Mouse (Mus musculus) testis, postnatal 14 days (tissue): ENCODE measurements around the gene Chsy1.

Experiments
- DNase-seq: peaks from one replicate; pipeline ENCODE4 v3.0.0; 2021; ENCODE audit warnings: low spot score

The Chsy1 gene

DNA sequence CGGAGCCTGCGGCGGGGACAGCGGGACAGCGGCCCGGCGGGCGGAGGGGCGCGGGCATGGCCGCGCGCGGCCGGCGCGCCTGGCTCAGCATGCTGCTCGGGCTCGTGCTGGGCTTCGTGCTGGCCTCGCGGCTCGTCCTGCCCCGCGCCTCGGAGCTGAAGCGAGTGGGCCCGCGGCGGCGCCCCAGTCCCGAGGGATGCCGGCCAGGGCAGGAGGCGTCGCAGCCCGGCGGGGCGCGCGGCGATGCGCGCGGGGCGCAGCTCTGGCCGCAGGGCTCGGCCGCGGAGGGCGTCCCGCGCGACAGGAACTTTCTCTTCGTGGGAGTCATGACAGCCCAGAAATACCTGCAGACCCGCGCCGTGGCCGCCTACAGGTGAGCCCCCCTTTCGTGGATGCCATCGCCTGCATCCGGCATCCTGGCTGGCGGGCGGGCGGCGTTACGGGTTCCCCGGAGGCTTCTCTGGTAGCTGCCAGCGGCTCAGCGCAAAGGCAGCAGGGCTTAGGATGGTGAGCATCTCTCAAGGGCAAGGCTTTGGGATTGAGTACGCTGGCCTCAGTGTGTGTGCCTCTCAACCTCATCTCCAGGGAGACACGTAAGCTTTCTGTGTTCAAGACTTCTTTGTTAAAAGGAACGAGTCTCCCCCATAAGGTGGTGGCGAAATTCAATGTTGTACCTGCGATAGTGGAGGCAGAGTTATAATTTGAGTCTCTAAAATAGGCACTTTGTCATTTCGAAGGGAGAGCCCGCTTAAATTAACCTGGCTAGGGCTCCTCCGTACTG, 730 bp downstream of the Chsy1 start:
- peak; percentile 79 for DNase-seq

DNA sequence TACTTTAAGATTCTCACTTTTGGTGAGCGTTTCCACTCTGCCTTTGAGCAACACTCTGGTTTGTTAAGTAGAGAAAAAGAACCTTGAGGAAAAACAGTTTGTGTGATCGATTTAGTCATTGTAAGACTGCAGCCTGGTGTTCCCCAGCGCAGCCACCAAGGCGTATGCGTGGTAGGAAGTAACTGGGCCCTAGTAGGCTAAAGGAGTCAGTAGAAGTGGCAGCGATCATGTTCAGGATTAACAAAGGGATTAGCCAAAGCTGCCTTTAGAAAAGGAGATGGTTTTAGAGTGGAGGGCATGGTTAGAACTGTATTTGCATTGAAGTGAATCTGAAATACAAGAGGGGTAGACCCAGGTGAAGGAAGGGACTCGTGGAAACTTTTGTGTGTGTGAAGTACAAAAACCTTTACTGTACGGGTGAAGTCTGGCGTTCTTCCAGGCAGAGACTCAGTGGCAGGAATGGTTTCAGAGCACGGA, 1.4 kb downstream of the Chsy1 start:
- no peak for DNase-seq

DNA sequence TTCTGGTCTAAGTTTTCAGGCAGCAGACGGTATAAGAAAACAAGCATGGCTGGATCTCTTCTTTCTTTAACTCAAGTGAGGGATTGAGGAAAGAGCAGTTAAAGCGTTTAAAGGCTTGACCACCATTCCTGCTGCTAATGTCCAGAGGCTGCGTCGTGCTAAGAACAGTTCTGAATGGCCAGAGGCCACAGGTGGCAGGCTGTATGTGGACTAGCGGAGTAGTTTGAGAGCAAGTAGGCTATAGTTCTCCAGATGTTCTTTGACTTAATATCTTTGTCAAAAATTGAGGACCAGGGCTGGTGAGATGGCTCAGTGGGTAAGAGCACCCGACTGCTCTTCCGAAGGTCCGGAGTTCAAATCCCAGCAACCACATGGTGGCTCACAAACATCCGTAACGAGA, 1.9 kb downstream of the Chsy1 start:
- no peak for DNase-seq

GRCm38 (mm10) chr7:66113561-66113960, 4.2 kb downstream of the Chsy1 start:
- DNase-seq, result no peak

- no peak for DNase-seq
Measured at GRCm38 (mm10) chr7:66115821-66116343, 6.6 kb downstream of the Chsy1 start.

DNA sequence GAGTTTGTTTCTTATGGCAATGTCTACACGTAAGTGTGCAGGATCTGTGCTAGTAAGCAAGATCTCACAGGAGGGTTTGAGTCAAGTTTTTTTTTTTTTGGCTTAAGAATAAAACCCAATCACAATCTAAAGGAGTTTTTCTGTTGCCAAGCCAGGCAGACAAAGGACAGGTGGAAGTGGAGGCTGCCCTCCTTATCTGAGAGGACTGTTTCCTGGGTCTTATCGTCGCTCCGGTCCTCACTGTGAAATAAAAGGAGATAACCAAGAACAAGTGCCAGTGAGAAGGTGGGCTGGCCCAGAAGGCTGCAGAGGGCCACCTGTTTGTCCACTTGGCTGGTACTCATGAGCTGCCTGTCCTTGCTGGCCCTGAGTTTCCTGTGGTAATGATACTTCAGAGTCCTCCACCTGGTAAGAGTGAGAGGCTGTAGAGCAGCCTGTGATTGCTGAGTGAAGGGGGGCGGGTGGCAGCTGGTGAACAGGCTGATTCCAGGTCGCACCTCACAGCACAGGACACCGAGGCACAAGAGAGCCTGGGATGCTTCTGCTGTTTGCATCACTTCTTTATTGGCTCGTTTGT, 7.7 kb downstream of the Chsy1 start:
- DNase-seq, result no peak

- DNase-seq, result no peak
Measured at GRCm38 (mm10) chr7:66118046-66118445, 8.7 kb downstream of the Chsy1 start.

GRCm38 (mm10) chr7:66118796-66119195, 9.5 kb downstream of the Chsy1 start:
- no peak for DNase-seq

DNA sequence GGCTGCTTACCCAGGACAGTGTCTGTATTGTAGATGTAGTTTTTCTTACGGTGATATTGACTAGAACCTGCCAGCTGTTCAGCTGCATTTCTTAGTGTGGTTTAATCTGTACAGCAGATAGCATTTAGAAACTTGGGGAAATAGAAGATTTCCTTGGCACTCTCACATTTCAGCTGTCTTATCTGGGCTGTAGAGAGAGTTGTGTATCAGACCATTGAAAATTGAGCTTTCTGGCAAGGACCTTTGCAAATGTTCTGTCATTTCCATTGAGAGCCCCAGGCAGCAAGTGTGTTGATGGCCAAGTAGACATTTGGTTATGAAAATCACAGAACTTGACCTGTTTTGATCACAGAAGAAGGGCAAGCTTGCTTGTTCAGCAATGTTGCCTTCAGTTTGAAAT, 10.8 kb downstream of the Chsy1 start:
- DNase-seq, result no peak

DNA sequence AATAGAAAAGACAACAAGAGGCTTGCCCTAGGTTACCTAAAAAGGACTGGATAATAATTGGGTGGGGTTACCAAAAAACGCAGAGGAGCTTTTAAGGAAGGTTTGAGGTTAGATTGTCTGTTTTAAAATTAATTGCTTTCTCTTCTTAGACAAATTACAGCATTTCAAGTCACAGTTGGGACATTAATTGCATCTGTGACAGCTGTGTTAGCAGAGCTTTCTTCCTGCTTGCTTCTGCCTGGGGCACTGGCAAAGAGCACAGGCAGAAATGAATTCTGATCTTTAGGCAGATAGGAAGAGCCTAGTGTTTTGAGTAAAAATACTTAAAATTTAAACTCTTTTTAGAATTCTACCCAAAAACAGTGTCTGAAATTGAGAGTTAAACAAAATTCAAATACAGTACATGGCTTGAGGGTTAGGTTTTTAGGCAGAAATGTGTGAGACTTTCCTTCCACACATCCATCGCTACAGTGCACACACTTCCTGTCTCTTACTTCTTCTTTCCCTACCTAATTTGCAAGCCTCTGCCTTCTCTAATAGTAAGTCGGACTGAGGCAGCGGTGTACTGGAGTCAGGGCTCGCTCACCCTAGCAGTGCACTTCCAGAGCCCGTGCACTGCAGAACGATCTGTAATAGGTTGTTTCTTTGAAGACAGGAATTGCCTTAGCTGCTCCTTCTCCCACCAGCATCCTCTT, 11.5 kb downstream of the Chsy1 start:
- no peak for DNase-seq

DNA sequence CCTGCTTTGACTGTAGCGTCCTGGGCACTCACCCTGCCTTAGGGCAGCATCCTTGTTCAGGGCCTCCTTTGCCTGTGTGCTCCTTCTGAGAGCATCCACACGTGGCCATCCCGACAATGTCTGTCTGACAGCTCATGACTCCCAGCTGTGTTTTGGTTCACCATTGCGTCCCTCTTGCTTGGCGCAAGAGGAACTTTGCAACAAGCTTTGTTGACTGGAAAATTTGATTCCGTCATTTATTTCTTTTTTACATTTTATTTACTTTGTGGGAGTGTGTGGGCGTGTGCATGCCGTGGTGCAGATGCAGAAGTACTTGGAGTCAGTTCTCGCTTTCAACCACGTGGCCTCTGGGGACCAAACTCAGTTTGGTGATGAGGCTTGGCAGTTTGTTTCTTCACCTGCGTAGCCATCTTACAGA, 15.2 kb downstream of the Chsy1 start:
- no peak for DNase-seq

- no peak for DNase-seq
Measured at GRCm38 (mm10) chr7:66125368-66125767, 16.1 kb downstream of the Chsy1 start.

DNA sequence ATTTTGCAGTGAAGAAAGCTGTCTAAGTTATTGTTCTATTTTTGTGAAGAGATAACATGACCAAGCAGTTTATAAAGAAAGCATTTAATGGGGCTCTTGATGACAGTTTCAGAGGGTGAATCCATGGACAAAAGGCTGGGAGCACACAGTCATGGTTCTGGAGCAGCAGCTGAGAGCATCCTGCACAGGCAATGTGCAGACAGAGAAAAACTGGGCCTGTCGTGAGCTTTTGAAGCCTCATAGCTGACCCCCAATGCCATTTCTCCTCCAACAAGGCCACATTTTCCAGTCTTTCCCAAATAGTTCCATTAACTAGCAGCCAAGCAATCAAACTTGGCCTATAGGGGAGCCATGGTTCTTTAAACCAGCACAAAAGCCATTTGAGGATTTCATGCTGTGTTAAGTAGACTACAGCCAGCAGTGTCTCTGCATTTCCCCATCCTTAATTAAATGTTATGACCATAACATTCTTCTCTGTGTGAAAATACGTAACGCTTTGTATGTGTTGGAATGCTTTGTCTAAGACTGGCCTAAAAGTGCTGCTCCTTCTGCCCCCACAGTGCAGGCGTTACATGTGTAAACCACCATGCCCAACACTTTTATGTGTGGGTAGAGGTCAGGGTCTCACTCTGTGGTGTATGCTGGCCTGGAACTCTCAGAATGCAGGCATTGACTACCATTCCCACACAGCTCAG, 18.8 kb downstream of the Chsy1 start:
- DNase-seq, result no peak

- DNase-seq, result no peak
Measured at GRCm38 (mm10) chr7:66128857-66129256, 19.5 kb downstream of the Chsy1 start.

DNA sequence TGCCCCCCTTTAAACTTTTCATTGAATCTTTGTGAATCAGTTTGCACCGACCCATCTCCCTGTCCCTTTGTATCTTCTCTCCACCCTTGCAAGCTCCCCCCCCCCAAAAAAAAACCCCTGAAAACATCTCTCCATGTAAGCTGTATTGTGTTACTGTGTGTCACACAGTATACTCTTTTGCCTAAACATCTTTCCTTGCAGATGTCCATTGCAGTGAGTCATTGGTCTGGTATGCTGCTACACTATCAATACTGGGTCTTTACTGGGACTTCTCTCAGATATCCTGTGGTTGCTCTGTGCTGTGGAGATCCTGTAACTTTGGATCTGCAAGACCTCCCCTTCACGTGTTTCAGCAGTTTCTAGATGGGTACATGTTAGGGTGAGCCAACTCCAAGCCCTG, 21.0 kb downstream of the Chsy1 start:
- DNase-seq, result no peak

- no peak for DNase-seq
Measured at GRCm38 (mm10) chr7:66131776-66132421, 22.6 kb downstream of the Chsy1 start.

DNA sequence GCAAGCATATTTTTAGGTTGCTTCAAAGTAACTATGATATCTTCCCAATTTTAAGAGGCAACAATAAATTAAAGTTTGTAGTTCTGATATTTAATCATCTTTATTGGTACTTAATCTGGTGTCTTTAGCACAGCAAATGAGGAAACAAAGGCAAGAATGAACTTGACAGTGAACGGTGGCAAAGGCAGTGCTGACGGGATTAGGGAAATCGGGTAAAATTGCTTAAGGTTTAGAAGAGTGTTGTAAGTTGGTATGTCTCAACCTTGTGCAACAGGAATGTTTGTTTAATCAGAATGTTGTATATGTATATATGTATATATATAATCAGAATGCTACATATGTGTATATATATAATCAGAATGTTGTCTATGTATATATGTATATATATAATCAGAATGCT, 24.8 kb downstream of the Chsy1 start:
- DNase-seq, result no peak

DNA sequence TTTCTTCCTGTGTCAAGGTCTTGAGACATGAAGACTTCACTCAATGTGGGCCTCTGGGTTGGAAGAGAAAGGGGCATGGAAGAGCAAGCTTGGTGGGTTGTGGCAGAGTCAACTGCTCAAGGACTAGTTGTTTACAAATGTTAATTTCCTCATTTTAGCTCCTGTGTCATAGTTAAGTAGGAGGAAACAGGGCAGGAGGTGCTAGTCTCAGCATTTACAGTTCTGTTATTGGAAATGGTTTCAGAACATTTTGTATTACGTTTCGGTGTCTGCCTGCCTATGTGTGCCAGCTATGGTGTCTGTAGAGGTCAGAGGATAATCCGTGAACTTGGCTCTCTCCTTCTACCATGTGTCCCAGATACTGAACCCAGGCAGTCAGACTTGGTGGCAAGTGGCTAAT, 26.3 kb downstream of the Chsy1 start:
- no peak for DNase-seq

- no peak for DNase-seq
Measured at GRCm38 (mm10) chr7:66136187-66136586, 26.9 kb downstream of the Chsy1 start.

DNA sequence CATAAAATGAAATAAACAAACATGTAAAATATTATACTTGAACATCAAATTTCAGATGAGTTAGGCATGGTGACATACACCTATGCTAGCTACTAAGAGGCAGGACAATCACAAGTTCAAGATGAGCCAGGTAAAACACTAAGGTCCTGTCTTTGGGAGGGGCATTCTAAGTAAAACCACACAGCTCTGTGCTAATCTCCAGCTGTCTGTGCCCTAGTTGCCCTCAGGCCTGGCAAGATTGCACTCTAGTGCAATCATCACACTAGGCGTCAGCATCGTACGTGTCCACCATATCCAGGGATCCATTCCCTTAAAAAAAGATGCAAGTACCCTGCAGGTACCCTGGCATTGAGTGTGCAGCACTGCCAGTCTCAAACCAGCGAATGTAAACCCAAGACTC, 28.0 kb downstream of the Chsy1 start:
- DNase-seq, result no peak

DNA sequence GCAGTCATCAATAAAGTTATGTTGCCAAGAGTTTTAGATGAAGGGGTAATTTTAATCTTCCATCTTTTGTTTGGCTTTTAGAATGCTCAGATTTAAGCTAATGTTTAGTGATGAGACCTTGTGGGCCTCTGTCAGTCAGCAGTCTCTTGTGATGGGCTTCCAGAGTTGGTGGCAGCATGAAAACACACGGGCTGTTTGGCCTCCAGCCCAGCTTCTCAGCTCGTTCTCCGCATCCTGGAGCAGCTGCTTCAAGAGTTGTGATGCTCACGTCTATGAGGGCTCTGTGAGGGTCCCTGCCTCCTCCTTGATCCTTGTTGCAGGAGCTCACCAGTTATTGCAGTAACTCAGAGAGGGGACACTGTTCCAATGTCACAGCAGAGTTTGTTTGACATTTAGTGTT, 29.0 kb downstream of the Chsy1 start:
- no peak for DNase-seq

GRCm38 (mm10) chr7:66138878-66139277, 29.6 kb downstream of the Chsy1 start:
- no peak for DNase-seq
